Mouse (Mus musculus): Measurements from ENCODE around the gene Tmtc2. TPM values are rescaled to one million over a fixed set of nuclear protein-coding genes. Genes with fewer than 3 reads are reported as not detected.

The Tmtc2 gene
- total and polyA plus RNA-seq, 3 experiments = not detected

GRCm38 (mm10) chr10:105319299-105320057 lies 254.8 kb downstream of the Tmtc2 start:
- H3K36me3 ChIP-seq (replicated peaks in 1 of 2; ENCODE audit: control insufficient read depth in 1 of 2, insufficient read depth in 1 of 2, low read length in 1 of 2) = no peaks in the 10 kb centered on the region
- H3K4me2 ChIP-seq (ENCODE audit: insufficient read depth, low read depth, poor library complexity, severe bottlenecking) = no peak overlapping the region
- dilution Hi-C loops (cut with MboI; ENCODE audit: extremely low pct_ligation_motif_present, extremely low pct_unique_long_range_greater_than_20kb, low sequenced_read_pairs) = no loop called here
- no peak overlapping the region for H3K27ac ChIP-seq (ENCODE audit: insufficient read depth, low read depth)
- TF ChIP-seq CHD1 (IDR thresholded peaks at IDR 0.05; ENCODE audit: low read depth, low read length) = no peak
- TF ChIP-seq JUN (IDR thresholded peaks at IDR 0.05; ENCODE audit: insufficient read depth, low read depth, low read length) = no peak
- no peak for TF ChIP-seq TCF12 (IDR thresholded peaks at IDR 0.05; ENCODE audit: low read depth, low read length)
- TF ChIP-seq KAT2A (IDR thresholded peaks at IDR 0.05; ENCODE audit: insufficient replicate concordance, low read length) = no peak
- TF ChIP-seq MAFK (IDR thresholded peaks at IDR 0.05; ENCODE audit: insufficient replicate concordance, low read length) = no peak
- no peak for TF ChIP-seq ZNF384 (IDR thresholded peaks at IDR 0.05; ENCODE audit: low read depth, low read length)
- no peak for TF ChIP-seq SMC3 (IDR thresholded peaks at IDR 0.05; ENCODE audit: low read depth, low read length)
- TF ChIP-seq MXI1 (IDR thresholded peaks at IDR 0.05; ENCODE audit: low read depth, low read length) = no peak
- TF ChIP-seq EP300 (IDR thresholded peaks at IDR 0.05; ENCODE audit: low read length) = no peak
- no peaks in the 10 kb centered on the region for H3K79me2 ChIP-seq (replicated peaks; ENCODE audit: control insufficient read depth, extremely low read depth, insufficient read depth, poor library complexity, severe bottlenecking)
- H3K9me3 ChIP-seq (replicated peaks; ENCODE audit: low read length) = peaks cover 26% of the 10 kb centered on the region
- H3K4me1 ChIP-seq (ENCODE audit: control insufficient read depth in 1 of 2, insufficient read depth in 2 of 2) = no peaks in the 10 kb centered on the region
- no peaks in the 10 kb centered on the region for H3K27me3 ChIP-seq (replicated peaks)
- H3K9ac ChIP-seq (ENCODE audit: insufficient read depth, low read depth) = no peak overlapping the region
- in situ Hi-C loops (cut with MboI; ENCODE audit: low pct_ligation_motif_present, low pct_unique_long_range_greater_than_20kb, low sequenced_read_pairs) = no loop called here
- no peak overlapping the region for H3K4me3 ChIP-seq (replicated peaks in 1 of 3; ENCODE audit: low read depth in 2 of 3, low read length in 2 of 3, poor library complexity in 1 of 3)
- no peak for DNase-seq (ENCODE audit: extremely low read depth)

GRCm38 (mm10) chr10:105318869-105319268 lies 255.4 kb downstream of the Tmtc2 start:
- no peak overlapping the region for H3K9ac ChIP-seq (ENCODE audit: insufficient read depth, low read depth)
- no peaks in the 10 kb centered on the region for H3K4me1 ChIP-seq (ENCODE audit: control insufficient read depth in 1 of 2, insufficient read depth in 2 of 2)
- H3K4me2 ChIP-seq (ENCODE audit: insufficient read depth, low read depth, poor library complexity, severe bottlenecking) = no peak overlapping the region
- no peak overlapping the region for H3K27ac ChIP-seq (ENCODE audit: insufficient read depth, low read depth)
- peaks cover 22% of the 10 kb centered on the region for H3K9me3 ChIP-seq (replicated peaks; ENCODE audit: low read length)
- DNase-seq (ENCODE audit: extremely low read depth) = no peak
- in situ Hi-C loops (cut with MboI; ENCODE audit: low pct_ligation_motif_present, low pct_unique_long_range_greater_than_20kb, low sequenced_read_pairs) (no loop called here), dilution Hi-C loops (cut with MboI; ENCODE audit: extremely low pct_ligation_motif_present, extremely low pct_unique_long_range_greater_than_20kb, low sequenced_read_pairs) (no loop called here)
- no peaks in the 10 kb centered on the region for H3K79me2 ChIP-seq (replicated peaks; ENCODE audit: control insufficient read depth, extremely low read depth, insufficient read depth, poor library complexity, severe bottlenecking)
- H3K27me3 ChIP-seq (replicated peaks) = no peaks in the 10 kb centered on the region
- H3K36me3 ChIP-seq (replicated peaks in 1 of 2; ENCODE audit: control insufficient read depth in 1 of 2, insufficient read depth in 1 of 2, low read length in 1 of 2) = no peaks in the 10 kb centered on the region
- TF ChIP-seq NRF1 (IDR thresholded peaks at IDR 0.05; ENCODE audit: low read depth, low read length) = no peak
- TF ChIP-seq HCFC1 (IDR thresholded peaks at IDR 0.05; ENCODE audit: low read depth, low read length) = no peak
- TF ChIP-seq MXI1 (IDR thresholded peaks at IDR 0.05; ENCODE audit: low read depth, low read length) = no peak
- TF ChIP-seq SIN3A (IDR thresholded peaks at IDR 0.05; ENCODE audit: low read length) = no peak
- no peak for TF ChIP-seq CTCF (conservative IDR thresholded peaks at IDR 0.05 in 1 of 2, IDR thresholded peaks at IDR 0.05 in 1 of 2; ENCODE audit: low read depth in 2 of 2, low read length in 2 of 2)
- TF ChIP-seq ELF1 (IDR thresholded peaks at IDR 0.05; ENCODE audit: low read depth, low read length) = no peak
- no peak for TF ChIP-seq SMC3 (IDR thresholded peaks at IDR 0.05; ENCODE audit: low read depth, low read length)
- no peak for TF ChIP-seq ZKSCAN1 (IDR thresholded peaks at IDR 0.05; ENCODE audit: borderline replicate concordance, low read depth, low read length)
- H3K4me3 ChIP-seq (replicated peaks in 1 of 3; ENCODE audit: low read depth in 2 of 3, low read length in 2 of 3, poor library complexity in 1 of 3) = no peak overlapping the region

Data from CH12.LX (cell line).